Mouse (Mus musculus) myocyte (in vitro differentiated cells): ENCODE results near the gene Fosb. TPM values are rescaled to one million over a fixed set of nuclear protein-coding genes. Genes with fewer than 3 reads are reported as not detected.
A peak's percentile ranks its signal among the peaks of the same experiment; 100 is the strongest.

ENCODE experiments used
- H3K27me3 ChIP-seq: one replicate; pipeline ENCODE4 v1.6.1; 2011; ENCODE audit not compliant: control insufficient read depth, insufficient read depth, insufficient read length
- H3K36me3 ChIP-seq: one replicate; pipeline ENCODE4 v1.6.1; 2011; ENCODE audit not compliant: control insufficient read depth, insufficient read depth
- H3K4me2 ChIP-seq: one replicate; pipeline ENCODE4 v1.6.1; 2011; ENCODE audit warnings: low read depth, control low read depth
- H3K4me3 ChIP-seq: one replicate; pipeline ENCODE4 v1.5.1; 2011; ENCODE audit warnings: mild to moderate bottlenecking, control low read depth, moderate library complexity
- H3K79me2 ChIP-seq: one replicate; pipeline ENCODE4 v1.6.1; 2011; ENCODE audit not compliant: control insufficient read depth, insufficient read depth
- H3ac ChIP-seq: one replicate; pipeline ENCODE4 v1.6.1; 2011; ENCODE audit not compliant: control insufficient read depth, insufficient read length
- CEBPB ChIP-seq: IDR thresholded peaks from 2 replicates; pipeline ENCODE4 v1.6.1; 2011; ENCODE audit warnings: mild to moderate bottlenecking, moderate library complexity; ENCODE audit not compliant: poor library complexity, insufficient read depth, severe bottlenecking
- E2F4 ChIP-seq: IDR thresholded peaks from one replicate; pipeline ENCODE4 v1.6.1; 2011; ENCODE audit warnings: mild to moderate bottlenecking, control low read depth, moderate library complexity; ENCODE audit not compliant: insufficient read depth
- MAX ChIP-seq: IDR thresholded peaks from one replicate; pipeline ENCODE4 v1.6.1; 2011; ENCODE audit warnings: low read depth, mild to moderate bottlenecking, control low read depth
- MYOD1 ChIP-seq, 3 experiments: IDR thresholded peaks; one replicate each; pipeline ENCODE4 v1.6.1; 2011; ENCODE audit warnings: control low read depth in 2 of 3, low read depth in 2 of 3, mild to moderate bottlenecking in 2 of 3, moderate library complexity in 1 of 3; ENCODE audit not compliant: insufficient read length in 2 of 3, control insufficient read depth in 1 of 3
- MYOG ChIP-seq, 3 experiments: IDR thresholded peaks; one replicate each; pipeline ENCODE4 v1.6.1; 2011; ENCODE audit warnings: control low read depth in 2 of 3, low read depth in 2 of 3, mild to moderate bottlenecking in 2 of 3; ENCODE audit not compliant: insufficient read length in 2 of 3, control insufficient read depth in 1 of 3, insufficient read depth in 1 of 3
- POLR2A ChIP-seq: IDR thresholded peaks from one replicate; pipeline ENCODE4 v1.6.1; 2011; ENCODE audit warnings: low read depth, mild to moderate bottlenecking, control low read depth, moderate library complexity; ENCODE audit not compliant: insufficient read length
- POLR2AphosphoS2 ChIP-seq: IDR thresholded peaks from one replicate; pipeline ENCODE4 v1.6.1; 2011; ENCODE audit warnings: low read depth, control low read depth; ENCODE audit not compliant: insufficient read length
- REST ChIP-seq: IDR thresholded peaks from one replicate; pipeline ENCODE4 v1.6.1; 2011; ENCODE audit warnings: mild to moderate bottlenecking, control low read depth, moderate library complexity; ENCODE audit not compliant: insufficient read depth, insufficient read length
- SRF ChIP-seq: IDR thresholded peaks from one replicate; pipeline ENCODE4 v1.6.1; 2011; ENCODE audit warnings: low read depth; ENCODE audit not compliant: control insufficient read depth, insufficient read length
- TCF12 ChIP-seq: IDR thresholded peaks from one replicate; pipeline ENCODE4 v1.6.1; 2011; ENCODE audit warnings: mild to moderate bottlenecking, control low read depth; ENCODE audit not compliant: poor library complexity, insufficient read depth, severe bottlenecking
- TCF3 ChIP-seq: IDR thresholded peaks from one replicate; pipeline ENCODE4 v1.6.1; 2011; ENCODE audit warnings: low read depth, control low read depth; ENCODE audit not compliant: insufficient read length
- USF1 ChIP-seq: IDR thresholded peaks from one replicate; pipeline ENCODE4 v1.6.1; 2011; ENCODE audit warnings: low read depth, mild to moderate bottlenecking, control low read depth, moderate library complexity
- polyA plus RNA-seq: library from polyadenylated mRNA; unstranded; fragments of >200 nt; fragmentation: generic; extraction: Trizol; gene quantifications from one replicate; pipeline ENCODE4 v1.2.1, GENCODE M21; 2012; ENCODE audit warnings: missing spikeins

The Fosb gene
- polyA plus RNA-seq = 0.82 TPM

- H3K79me2 ChIP-seq = no peaks in the 10 kb centered on the region
- peak within 1 kb of the TSS; percentile 100 for H3K4me2 ChIP-seq
- no peaks in the 10 kb centered on the region for H3K27me3 ChIP-seq
- no peak for TF ChIP-seq POLR2AphosphoS2
- TF ChIP-seq TCF12 = no peak
- TF ChIP-seq REST = no peak
- no peak for TF ChIP-seq TCF3
- 0 out of 2 replicates have a peak, but pooled peaks have one; percentile 13 for TF ChIP-seq CEBPB
- peak; percentile 52 for TF ChIP-seq POLR2A
- no peak for TF ChIP-seq MYOG (IDR thresholded peaks at IDR 0.05; ENCODE audit: control insufficient read depth in 1 of 3, insufficient read depth in 1 of 3, insufficient read length in 2 of 3, low read depth in 2 of 3)
- TF ChIP-seq MAX = no peak
- TF ChIP-seq USF1 = no peak
- no peak for TF ChIP-seq MYOD1 (IDR thresholded peaks at IDR 0.05; ENCODE audit: control insufficient read depth in 1 of 3, insufficient read length in 2 of 3, low read depth in 2 of 3)
- peak; percentile 98 for TF ChIP-seq SRF
- peak; percentile 40 for TF ChIP-seq E2F4
- H3K4me3 ChIP-seq = peak within 1 kb of the TSS; percentile 65
- H3K36me3 ChIP-seq = no peaks in the 10 kb centered on the region
- H3ac ChIP-seq = peak within 1 kb of the TSS; percentile 13
Observed at GRCm38 (mm10) chr7:19309884-19310641, at the start of gene Fosb. Gene Fosb, minus strand, starts transcription at chr7:19310051.

GRCm38 (mm10) chr7:19359299-19359891, 49.5 kb upstream of the Fosb start, which contains the start of the genes Cd3eap and Ppp1r13l:
Gene Cd3eap, minus strand, starts transcription at chr7:19359483.
Gene Ppp1r13l, plus strand, starts transcription at chr7:19359749.
- H3K4me3 ChIP-seq = peak within 1 kb of the TSS; percentile 90
- no peaks in the 10 kb centered on the region for H3K36me3 ChIP-seq
- no peak for TF ChIP-seq CEBPB
- TF ChIP-seq USF1 = peak; percentile 62
- TF ChIP-seq MYOG (IDR thresholded peaks at IDR 0.05; ENCODE audit: control insufficient read depth in 1 of 3, insufficient read depth in 1 of 3, insufficient read length in 2 of 3, low read depth in 2 of 3) = no peak
- peak; percentile 30 for TF ChIP-seq MAX
- no peak for TF ChIP-seq MYOD1 (IDR thresholded peaks at IDR 0.05; ENCODE audit: control insufficient read depth in 1 of 3, insufficient read length in 2 of 3, low read depth in 2 of 3)
- no peak for TF ChIP-seq TCF12
- TF ChIP-seq POLR2AphosphoS2 = peak; percentile 58
- peak; percentile 65 for TF ChIP-seq POLR2A
- no peak for TF ChIP-seq TCF3
- TF ChIP-seq SRF = no peak
- no peak for TF ChIP-seq REST
- TF ChIP-seq E2F4 = no peak
- no peaks in the 10 kb centered on the region for H3K27me3 ChIP-seq
- H3K4me2 ChIP-seq = peak within 1 kb of the TSS; percentile 98
- H3ac ChIP-seq = peak within 1 kb of the TSS; percentile 34
- H3K79me2 ChIP-seq = peaks cover 37% of the 10 kb centered on the region

GRCm38 (mm10) chr7:19358634-19359033, 48.8 kb upstream of the Fosb start:
- Histone ChIP-seq H3K4me2 (peak overlapping the region; percentile 98), H3K27me3 (no peaks in the 10 kb centered on the region), H3K4me3 (peak overlapping the region; percentile 90), H3K79me2 (peaks cover 34% of the 10 kb centered on the region), H3K36me3 (no peaks in the 10 kb centered on the region), H3ac (peak overlapping the region; percentile 34)
- no peak for TF ChIP-seq MAX
- no peak for TF ChIP-seq E2F4
- no peak for TF ChIP-seq SRF
- TF ChIP-seq MYOG (IDR thresholded peaks at IDR 0.05; ENCODE audit: control insufficient read depth in 1 of 3, insufficient read depth in 1 of 3, insufficient read length in 2 of 3, low read depth in 2 of 3) = no peak
- no peak for TF ChIP-seq CEBPB
- TF ChIP-seq MYOD1 (IDR thresholded peaks at IDR 0.05; ENCODE audit: control insufficient read depth in 1 of 3, insufficient read length in 2 of 3, low read depth in 2 of 3) = no peak
- no peak for TF ChIP-seq POLR2AphosphoS2
- no peak for TF ChIP-seq TCF3
- TF ChIP-seq REST = no peak
- no peak for TF ChIP-seq POLR2A
- no peak for TF ChIP-seq USF1
- TF ChIP-seq TCF12 = no peak

- peak overlapping the region; percentile 34 for H3ac ChIP-seq
- peaks cover 26% of the 10 kb centered on the region for H3K79me2 ChIP-seq
- TF ChIP-seq POLR2A (no peak), TCF12 (no peak), POLR2AphosphoS2 (no peak), MYOD1 (IDR thresholded peaks at IDR 0.05; ENCODE audit: control insufficient read depth in 1 of 3, insufficient read length in 2 of 3, low read depth in 2 of 3) (no peak), USF1 (no peak), CEBPB (no peak), MAX (no peak), E2F4 (no peak), REST (no peak), TCF3 (no peak)
- H3K4me2 ChIP-seq = peak overlapping the region; percentile 98
- no peaks in the 10 kb centered on the region for H3K36me3 ChIP-seq
- peak overlapping the region; percentile 90 for H3K4me3 ChIP-seq
- H3K27me3 ChIP-seq = no peaks in the 10 kb centered on the region
Observed at GRCm38 (mm10) chr7:19357381-19358375, 47.8 kb upstream of the Fosb start.
